Mouse (Mus musculus) limb, embryonic 10.5 days (tissue): Measurements from ENCODE around the gene Arrdc2. TPM values are rescaled to one million over a fixed set of nuclear protein-coding genes. Genes with fewer than 3 reads are reported as not detected.

Experiments
- DNase-seq: peaks from one replicate; pipeline ENCODE4 v3.0.0-alpha.2; 2017; ENCODE audit warnings: low spot score
- H3K27ac ChIP-seq: fragments of 300-500 bp; sonication (generic); 2 replicates; pipeline ENCODE4 v1.5.1; 2016; ENCODE audit warnings: mild to moderate bottlenecking
- H3K27me3 ChIP-seq: fragments of 300-500 bp; sonication (generic); 2 replicates; pipeline ENCODE4 v1.6.1; 2016; ENCODE audit warnings: low read depth, mild to moderate bottlenecking; ENCODE audit not compliant: poor library complexity, severe bottlenecking
- H3K36me3 ChIP-seq: fragments of 300-500 bp; sonication (generic); 2 replicates; pipeline ENCODE4 v1.6.1; 2016; ENCODE audit warnings: mild to moderate bottlenecking, moderate library complexity
- H3K4me1 ChIP-seq: fragments of 300-500 bp; sonication (generic); 2 replicates; pipeline ENCODE4 v1.6.1; 2016
- H3K4me3 ChIP-seq: fragments of 300-500 bp; sonication (generic); 2 replicates; pipeline ENCODE4 v1.5.1; 2016; ENCODE audit warnings: mild to moderate bottlenecking, moderate library complexity
- H3K9me3 ChIP-seq: fragments of 300-500 bp; sonication (generic); replicated peaks from 2 replicates; pipeline ENCODE4 v1.6.1; 2016; ENCODE audit warnings: mild to moderate bottlenecking
- WGBS: fragments of 180-500 bp; shearing (Covaris S2); methylation state at CpG from one replicate; pipeline ENCODE4 v1.1.7; 2016; 5-methylcytosine and 5-hydroxymethylcytosine counted together
- polyA plus RNA-seq: library from polyadenylated mRNA; unstranded; fragments of >200 nt; fragmentation: Nextera tagmentation; extraction: Ambion mirVana; gene quantifications from 2 replicates; pipeline ENCODE4 v1.2.1, GENCODE M21; 2016

The Arrdc2 gene
- polyA plus RNA-seq, 1 experiment from 2014 or later: 4.4 TPM

GRCm38 (mm10) chr8:70843941-70844340 lies 4.4 kb upstream of the Arrdc2 start:
- Histone ChIP-seq H3K27me3 (peaks cover 42% of the 10 kb centered on the region), H3K27ac (peak overlapping the region; percentile 27; the same call in 1 of the 2 replicates), H3K9me3 (no peaks in the 10 kb centered on the region), H3K4me3 (no peak overlapping the region), H3K4me1 (peaks cover 36% of the 10 kb centered on the region), H3K36me3 (no peaks in the 10 kb centered on the region)
- no peak for DNase-seq
- 88% methylated on average over 8 of the region's 8 CpGs for WGBS

- no peak for DNase-seq
- no peak overlapping the region for H3K27ac ChIP-seq
- H3K27me3 ChIP-seq: peaks cover 36% of the 10 kb centered on the region
- 89% methylated on average over 5 of the region's 5 CpGs for WGBS
- H3K4me3 ChIP-seq: no peak overlapping the region
- H3K9me3 ChIP-seq: no peaks in the 10 kb centered on the region
- no peaks in the 10 kb centered on the region for H3K36me3 ChIP-seq
- peaks cover 43% of the 10 kb centered on the region for H3K4me1 ChIP-seq
Observed at GRCm38 (mm10) chr8:70843214-70843773, 3.8 kb upstream of the Arrdc2 start.

- no peak overlapping the region for H3K27ac ChIP-seq
- peaks cover 39% of the 10 kb centered on the region for H3K4me1 ChIP-seq
- H3K36me3 ChIP-seq: no peaks in the 10 kb centered on the region
- H3K4me3 ChIP-seq: no peak overlapping the region
- DNase-seq: no peak
- H3K27me3 ChIP-seq: peaks cover 28% of the 10 kb centered on the region
- H3K9me3 ChIP-seq: no peaks in the 10 kb centered on the region
- 73% methylated on average over 25 of the region's 25 CpGs for WGBS
Observed at GRCm38 (mm10) chr8:70842484-70842883, 3.0 kb upstream of the Arrdc2 start.

GRCm38 (mm10) chr8:70841147-70842072 lies 1.9 kb upstream of the Arrdc2 start:
- Histone ChIP-seq H3K4me3 (peak overlapping the region; percentile 18; the same call in 1 of the 2 replicates), H3K4me1 (peaks cover 39% of the 10 kb centered on the region), H3K36me3 (peaks cover 6% of the 10 kb centered on the region), H3K27me3 (peaks cover 20% of the 10 kb centered on the region), H3K9me3 (no peaks in the 10 kb centered on the region), H3K27ac (peak overlapping the region; percentile 90; the same call in 1 of the 2 replicates)
- WGBS: 43% methylated on average over 22 of the region's 22 CpGs
- DNase-seq: peak; percentile 97

- WGBS: 61% methylated on average over 10 of the region's 10 CpGs
- Histone ChIP-seq H3K27ac (peak overlapping the region; percentile 90; the same call in 1 of the 2 replicates), H3K9me3 (no peaks in the 10 kb centered on the region), H3K36me3 (peaks cover 10% of the 10 kb centered on the region), H3K4me1 (peaks cover 39% of the 10 kb centered on the region), H3K4me3 (peak overlapping the region; percentile 18; the same call in 1 of the 2 replicates), H3K27me3 (peaks cover 17% of the 10 kb centered on the region; the same call in 1 of the 2 replicates)
- DNase-seq: no peak
Observed at GRCm38 (mm10) chr8:70840590-70840989, 1.1 kb upstream of the Arrdc2 start.

- H3K4me1 ChIP-seq: peaks cover 38% of the 10 kb centered on the region
- H3K4me3 ChIP-seq: peak overlapping the region; percentile 68
- peaks cover 17% of the 10 kb centered on the region; the same call in 1 of the 2 replicates for H3K27me3 ChIP-seq
- 4% methylated on average over 66 of the region's 66 CpGs for WGBS
- peak; percentile 64 for DNase-seq
- peak overlapping the region; percentile 90 for H3K27ac ChIP-seq
- peaks cover 13% of the 10 kb centered on the region for H3K36me3 ChIP-seq
- no peaks in the 10 kb centered on the region for H3K9me3 ChIP-seq
Observed at GRCm38 (mm10) chr8:70838654-70839407, 689 bp downstream of the Arrdc2 start.

- WGBS: 92% methylated on average over 12 of the region's 12 CpGs
- H3K4me3 ChIP-seq: no peak overlapping the region
- no peaks in the 10 kb centered on the region for H3K9me3 ChIP-seq
- H3K27me3 ChIP-seq: 0 out of 2 replicates have a peak, but pooled peaks cover 2% of the 10 kb centered on the region
- peaks cover 13% of the 10 kb centered on the region for H3K36me3 ChIP-seq
- peaks cover 58% of the 10 kb centered on the region for H3K4me1 ChIP-seq
- H3K27ac ChIP-seq: no peak overlapping the region; the same call in 1 of the 2 replicates
- DNase-seq: no peak
Observed at GRCm38 (mm10) chr8:70836666-70837065, 2.9 kb downstream of the Arrdc2 start.

- DNase-seq: no peak
- peaks cover 49% of the 10 kb centered on the region for H3K4me1 ChIP-seq
- H3K4me3 ChIP-seq: no peak overlapping the region
- no peaks in the 10 kb centered on the region for H3K27me3 ChIP-seq
- H3K27ac ChIP-seq: 0 out of 2 replicates have a peak overlapping the region, but pooled peaks have one; percentile 6
- H3K9me3 ChIP-seq: no peaks in the 10 kb centered on the region
- 92% methylated on average over 3 of the region's 3 CpGs for WGBS
- H3K36me3 ChIP-seq: peaks cover 13% of the 10 kb centered on the region
Observed at GRCm38 (mm10) chr8:70834071-70834470, 5.4 kb downstream of the Arrdc2 start.

GRCm38 (mm10) chr8:70833520-70833919 lies 6.0 kb downstream of the Arrdc2 start:
- H3K9me3 ChIP-seq: no peaks in the 10 kb centered on the region

GRCm38 (mm10) chr8:70833018-70833482 lies 6.5 kb downstream of the Arrdc2 start:
- 62% methylated on average over 9 of the region's 9 CpGs for WGBS
- H3K27me3 ChIP-seq: no peaks in the 10 kb centered on the region
- H3K4me3 ChIP-seq: no peak overlapping the region
- peaks cover 41% of the 10 kb centered on the region for H3K4me1 ChIP-seq
- no peak for DNase-seq
- H3K36me3 ChIP-seq: peaks cover 13% of the 10 kb centered on the region
- H3K9me3 ChIP-seq: no peaks in the 10 kb centered on the region
- peak overlapping the region; percentile 64 for H3K27ac ChIP-seq

More at GRCm38 (mm10) chr8:70833520-70833919, 6.0 kb downstream of the Arrdc2 start:
- Histone ChIP-seq H3K27me3 (no peaks in the 10 kb centered on the region), H3K4me3 (no peak overlapping the region), H3K36me3 (peaks cover 13% of the 10 kb centered on the region), H3K4me1 (peaks cover 43% of the 10 kb centered on the region), H3K27ac (0 out of 2 replicates have a peak overlapping the region, but pooled peaks have one; percentile 64)
- 50% methylated on average over 15 of the region's 15 CpGs for WGBS
- no peak for DNase-seq

- 77% methylated on average over 11 of the region's 11 CpGs for WGBS
Observed at GRCm38 (mm10) chr8:70832371-70832770, 7.1 kb downstream of the Arrdc2 start.

GRCm38 (mm10) chr8:70831517-70831916 lies 8.0 kb downstream of the Arrdc2 start:
- Histone ChIP-seq H3K27ac (peak overlapping the region; percentile 53; the same call in 1 of the 2 replicates), H3K9me3 (no peaks in the 10 kb centered on the region), H3K27me3 (no peaks in the 10 kb centered on the region), H3K36me3 (peaks cover 8% of the 10 kb centered on the region; the same call in 1 of the 2 replicates), H3K4me3 (no peak overlapping the region), H3K4me1 (peaks cover 36% of the 10 kb centered on the region)
- DNase-seq: no peak
- 88% methylated on average over 8 of the region's 8 CpGs for WGBS

More at GRCm38 (mm10) chr8:70832371-70832770, 7.1 kb downstream of the Arrdc2 start:
- H3K36me3 ChIP-seq: peaks cover 13% of the 10 kb centered on the region
- no peaks in the 10 kb centered on the region for H3K27me3 ChIP-seq
- H3K27ac ChIP-seq: peak overlapping the region; percentile 64; the same call in 1 of the 2 replicates
- H3K9me3 ChIP-seq: no peaks in the 10 kb centered on the region
- peaks cover 41% of the 10 kb centered on the region for H3K4me1 ChIP-seq
- no peak overlapping the region for H3K4me3 ChIP-seq
- no peak for DNase-seq
